Mouse (Mus musculus) bone marrow macrophage, adult 2 months (primary cell): ENCODE measurements around the gene Lrrc25.

Experiments
- CTCF ChIP-seq: IDR thresholded peaks from 2 replicates; pipeline ENCODE4 v1.5.1; 2012; ENCODE audit warnings: low read depth, mild to moderate bottlenecking, low read length, moderate library complexity
- POLR2A ChIP-seq: IDR thresholded peaks from 2 replicates; pipeline ENCODE4 v1.6.1; 2012; ENCODE audit warnings: mild to moderate bottlenecking, low read depth, low read length, borderline replicate concordance

GRCm38 (mm10) chr8:70606780-70607602 lies 9.0 kb upstream of the Lrrc25 start:
- TF ChIP-seq CTCF (no peak), POLR2A (no peak)
